Mouse (Mus musculus) layer of hippocampus, adult 11-12 months (tissue): ENCODE results near the gene Sardh.

Experiments used
- DNase-seq: peaks from one replicate; pipeline ENCODE4 v3.0.0; 2022; ENCODE audit warnings: low spot score

Gene Sardh

GRCm38 (mm10) chr2:27248211-27248610 is at the start of gene Sardh:
TSS of gene Sardh (minus strand) at chr2:27248337.
- no peak for DNase-seq

- DNase-seq = no peak
Observed at GRCm38 (mm10) chr2:27296656-27297406, 48.7 kb upstream of the Sardh start.

- no peak for DNase-seq
Observed at GRCm38 (mm10) chr2:27294777-27295176, 46.6 kb upstream of the Sardh start.

GRCm38 (mm10) chr2:27289019-27289418 is 40.9 kb upstream of the Sardh start:
- peak; percentile 87 for DNase-seq

GRCm38 (mm10) chr2:27286971-27287710 is 39.0 kb upstream of the Sardh start:
- no peak for DNase-seq

GRCm38 (mm10) chr2:27284441-27284840 is 36.3 kb upstream of the Sardh start:
- DNase-seq = no peak

GRCm38 (mm10) chr2:27281771-27282170 is 33.6 kb upstream of the Sardh start:
- no peak for DNase-seq

- DNase-seq = peak; percentile 80
Observed at GRCm38 (mm10) chr2:27280920-27281611, 32.9 kb upstream of the Sardh start.

GRCm38 (mm10) chr2:27278859-27279258 is 30.7 kb upstream of the Sardh start:
- DNase-seq = no peak

GRCm38 (mm10) chr2:27268325-27268724 is 20.2 kb upstream of the Sardh start:
- no peak for DNase-seq

GRCm38 (mm10) chr2:27265819-27266218 is 17.7 kb upstream of the Sardh start:
- DNase-seq = no peak

- DNase-seq = no peak
Observed at GRCm38 (mm10) chr2:27262984-27263383, 14.8 kb upstream of the Sardh start.

GRCm38 (mm10) chr2:27251434-27251833 is 3.3 kb upstream of the Sardh start:
- DNase-seq = no peak

- no peak for DNase-seq
Observed at GRCm38 (mm10) chr2:27247487-27247863, 662 bp downstream of the Sardh start.

- DNase-seq = peak; percentile 76
Observed at GRCm38 (mm10) chr2:27246712-27247486, 1.2 kb downstream of the Sardh start.

GRCm38 (mm10) chr2:27245947-27246346 is 2.2 kb downstream of the Sardh start:
- no peak for DNase-seq

- DNase-seq = peak; percentile 56
Observed at GRCm38 (mm10) chr2:27237342-27237741, 10.8 kb downstream of the Sardh start.

GRCm38 (mm10) chr2:27235729-27236128 is 12.4 kb downstream of the Sardh start:
- peak; percentile 77 for DNase-seq

- DNase-seq = peak; percentile 72
Observed at GRCm38 (mm10) chr2:27232376-27232775, 15.8 kb downstream of the Sardh start.

- no peak for DNase-seq
Observed at GRCm38 (mm10) chr2:27229481-27230105, 18.5 kb downstream of the Sardh start.

- peak; percentile 52 for DNase-seq
Observed at GRCm38 (mm10) chr2:27228809-27229480, 19.2 kb downstream of the Sardh start.
